Mouse (Mus musculus): Measurements from ENCODE around the gene Hdac5. TPM values are rescaled to one million over a fixed set of nuclear protein-coding genes. Genes with fewer than 3 reads are reported as not detected.

The Hdac5 gene
- total RNA-seq (2021), result 100 to 1,000 TPM; 270 to 275 TPM

DNA sequence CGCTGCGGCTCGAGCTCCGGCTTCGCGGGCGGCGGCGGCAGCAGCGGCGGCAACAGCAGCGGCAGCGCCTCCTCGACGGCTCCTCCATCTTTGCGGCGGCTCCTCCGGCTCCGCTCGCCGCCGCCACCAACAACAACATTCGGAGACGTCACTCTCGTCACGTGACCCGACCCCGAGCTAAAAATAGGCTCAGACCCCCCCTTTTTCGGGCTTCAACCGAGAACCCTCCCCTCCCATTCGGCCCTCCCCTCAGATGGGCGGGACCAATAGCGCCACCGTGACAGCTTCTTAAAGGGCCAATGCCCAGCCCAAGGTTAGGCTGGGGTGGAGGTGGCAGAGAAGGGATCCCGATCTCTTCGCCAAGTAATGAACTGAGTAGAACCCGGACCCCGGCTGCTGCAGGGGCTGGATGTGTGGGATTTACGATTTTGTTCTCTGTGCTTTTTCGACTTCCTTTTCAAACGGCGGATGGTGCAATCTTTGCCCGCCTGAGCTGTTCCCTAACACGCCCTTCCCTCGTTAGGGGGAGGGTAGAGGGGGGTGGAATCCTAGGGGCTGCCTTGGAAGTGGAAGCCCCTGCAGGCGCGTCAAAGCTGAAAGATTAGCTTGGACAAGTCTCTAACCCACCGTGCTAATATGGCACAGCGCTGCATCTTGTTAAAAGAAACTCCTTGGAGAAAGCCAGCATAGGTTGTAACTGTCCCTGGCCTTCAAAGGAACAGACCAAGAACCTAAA, at the start of gene Hdac5:
TSS of gene Hdac5 (minus strand) at position 161 of the 736 bp plus-strand sequence.
- DNase-seq (ENCODE audit: low spot score in 2 of 2), result peak; percentile 95 to 96
- intact Hi-C loops (cut with DNase I), result loop anchor here (1.0 to 2.0 kb wide), 2 partner anchors 13 to 15 kb away; no protein-coding TSS in a partner anchor

DNA sequence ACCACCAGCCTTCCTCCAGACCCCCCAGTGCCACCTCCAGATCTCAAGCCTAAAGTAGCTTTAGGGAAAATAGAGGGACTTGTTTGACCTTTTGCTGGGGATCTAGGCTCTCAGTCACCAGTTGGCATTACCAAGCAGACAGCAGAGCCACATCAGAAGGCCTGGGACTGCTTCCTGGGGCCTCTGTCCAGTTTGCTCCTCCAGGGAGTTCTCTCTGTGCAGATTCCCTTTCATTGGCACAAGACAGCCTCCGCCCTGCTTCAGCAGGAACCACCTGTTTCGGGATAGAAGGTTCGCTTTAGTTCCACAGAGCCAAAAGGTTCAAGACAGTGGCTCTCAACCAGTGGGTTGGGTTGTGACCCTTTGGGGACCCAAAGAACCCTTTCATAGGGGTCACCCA, 49.6 kb upstream of the Hdac5 start:
- intact Hi-C loops (cut with DNase I), result no loop called here
- no peak for DNase-seq (ENCODE audit: low spot score in 2 of 2)

DNA sequence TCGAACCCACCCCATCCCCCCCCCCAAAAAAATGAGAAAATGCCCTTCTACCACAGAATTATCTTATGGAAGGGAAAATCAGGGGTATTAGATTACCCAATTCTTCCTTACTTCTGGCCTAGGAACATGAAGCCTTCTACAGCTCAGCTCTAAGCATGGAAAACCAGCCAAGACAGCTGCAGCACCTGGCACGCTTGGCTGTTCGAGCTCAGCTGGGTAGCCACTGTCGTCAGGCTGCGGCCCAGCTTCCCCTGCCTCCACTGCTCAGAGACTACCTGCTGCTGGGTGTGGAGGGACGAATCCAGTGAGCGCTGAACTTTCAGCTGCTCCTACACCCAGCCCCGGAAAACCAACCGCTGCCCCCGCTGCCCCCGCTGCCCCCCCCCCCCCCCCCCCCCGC, 47.8 kb upstream of the Hdac5 start:
- intact Hi-C loops (cut with DNase I), result no loop called here
- DNase-seq (ENCODE audit: low spot score in 2 of 2), result no peak

DNA sequence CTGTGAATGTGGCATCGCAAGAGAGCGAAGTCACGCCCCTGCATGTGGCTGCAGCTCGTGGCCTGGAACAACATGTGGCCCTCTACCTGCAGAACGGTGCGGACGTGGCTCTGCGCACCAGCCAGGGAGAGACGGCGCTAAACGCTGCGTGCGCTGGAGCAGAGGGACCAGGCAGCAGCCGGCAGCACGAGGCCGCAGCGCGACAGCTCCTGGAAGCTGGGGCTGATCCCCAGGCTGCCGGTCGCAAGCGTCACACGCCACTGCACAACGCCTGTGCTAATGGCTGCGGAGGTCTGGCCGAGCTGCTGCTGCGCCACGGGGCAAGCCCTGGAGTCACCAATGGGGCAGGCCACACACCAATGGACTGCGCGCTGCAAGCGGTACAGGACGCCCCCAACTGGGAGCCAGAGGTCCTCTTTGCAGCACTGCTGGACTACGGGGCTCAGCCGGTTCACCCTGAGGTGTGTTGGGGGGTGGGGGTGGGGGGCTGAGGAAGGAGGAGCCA, 46.5 kb upstream of the Hdac5 start:
- DNase-seq (ENCODE audit: low spot score in 2 of 2), result peak; percentile 24 to 34
- intact Hi-C loops (cut with DNase I), result no loop called here

DNA sequence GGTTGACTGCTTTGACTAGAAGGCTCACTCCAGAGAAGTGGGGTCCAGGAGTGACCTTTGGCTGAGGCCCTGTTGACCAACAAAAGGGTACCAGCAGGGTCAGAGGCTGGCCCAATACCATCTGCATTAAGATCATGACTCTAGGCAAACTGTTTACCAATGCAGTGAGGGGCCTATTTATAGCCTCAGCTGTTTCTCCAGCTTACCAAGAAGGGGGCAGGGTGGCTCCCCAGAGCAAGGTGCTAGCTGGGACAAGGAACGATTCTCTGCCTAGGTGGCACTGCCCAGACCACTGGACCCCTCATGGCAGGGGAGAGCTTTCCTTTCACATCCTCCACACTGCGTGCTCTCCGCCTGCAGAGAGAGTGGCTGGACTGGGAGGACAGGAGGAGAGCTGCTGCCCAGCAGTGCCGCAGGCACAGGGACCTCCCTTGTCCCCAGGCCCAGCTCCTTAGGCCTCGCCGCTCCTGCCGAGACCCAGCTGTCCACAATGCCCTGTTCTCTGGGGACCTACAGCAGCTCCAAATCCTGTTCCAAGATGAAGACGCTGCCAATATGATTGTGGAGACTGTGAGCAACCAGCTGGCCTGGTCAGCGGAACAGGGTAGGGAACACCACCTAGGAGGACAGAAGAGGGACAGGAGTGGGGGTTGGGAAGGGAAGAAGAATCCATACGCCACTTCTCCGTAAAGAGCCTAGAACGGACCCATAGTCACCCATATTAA, 38.7 kb upstream of the Hdac5 start, which contains the start of gene Asb16:
TSS of gene Asb16 (plus strand) at position 224 of the 725 bp plus-strand sequence.
- intact Hi-C loops (cut with DNase I), result loop anchor here (5.0 kb wide), 1 partner anchor 111 kb away; the partner anchor contains the start of gene Tmem101
- no peak for DNase-seq (ENCODE audit: low spot score in 2 of 2)

DNA sequence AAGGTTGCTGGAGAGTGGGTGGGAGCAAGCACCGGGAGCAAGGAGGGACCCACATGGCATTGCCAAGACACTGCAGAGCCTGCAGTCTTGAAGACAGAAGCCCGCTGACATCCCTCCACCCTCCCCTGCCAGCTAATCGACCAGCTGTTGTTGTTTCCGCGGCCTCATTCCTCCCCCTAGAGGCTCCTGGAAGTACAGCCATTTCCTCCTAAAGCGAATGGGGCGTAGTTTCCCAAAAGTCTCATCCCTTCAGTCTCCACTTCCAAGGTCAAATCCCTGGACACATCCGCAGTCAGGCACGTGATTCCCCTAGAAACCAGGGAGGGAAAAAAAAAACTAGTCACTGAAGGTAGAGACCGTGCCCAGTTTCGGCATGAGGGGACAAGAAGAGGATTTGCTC, 37.5 kb upstream of the Hdac5 start:
- intact Hi-C loops (cut with DNase I), result loop anchor here (5.0 kb wide), 1 partner anchor 110 kb away; the partner anchor contains the start of gene Tmem101
- peak; percentile 54 to 64 for DNase-seq (ENCODE audit: low spot score in 2 of 2)

DNA sequence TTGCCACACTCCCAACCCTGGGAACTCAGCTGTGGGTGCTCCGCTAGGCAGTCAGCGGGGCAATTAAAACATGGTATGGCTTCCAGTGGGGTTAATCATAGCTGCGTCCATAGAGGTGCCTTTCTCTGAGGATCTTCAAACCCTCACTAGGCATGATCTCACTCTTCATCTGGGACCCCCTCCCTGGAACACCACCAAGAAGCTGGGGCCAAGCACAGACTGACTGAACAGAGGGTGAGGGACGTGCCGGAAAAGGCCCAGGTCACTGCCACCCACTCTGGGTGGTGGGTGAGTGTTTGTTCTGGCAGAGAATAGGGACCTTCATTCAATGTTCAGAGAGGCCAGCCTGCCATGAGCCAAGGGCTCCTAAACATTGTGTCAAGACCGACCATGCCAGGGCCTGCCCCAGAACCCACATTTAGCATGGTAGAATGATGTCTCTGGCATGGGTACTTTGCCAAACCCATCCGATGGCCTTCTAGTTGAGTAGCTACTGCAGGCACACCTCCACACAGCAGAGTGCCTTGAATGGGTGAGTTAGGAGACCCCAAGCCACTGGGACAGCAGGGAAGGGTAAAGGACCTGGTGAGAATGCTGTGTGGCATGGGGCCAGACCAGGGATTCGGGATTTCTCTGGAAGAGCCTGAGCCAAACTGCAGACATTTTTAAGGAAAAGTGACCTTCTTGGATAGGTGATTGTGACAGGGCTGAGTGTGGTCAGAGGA, 36.8 kb upstream of the Hdac5 start:
- DNase-seq (ENCODE audit: low spot score in 2 of 2), result no peak
- intact Hi-C loops (cut with DNase I), result loop anchor here (5.0 kb wide), 1 partner anchor 109 kb away; the partner anchor contains the start of gene Tmem101

DNA sequence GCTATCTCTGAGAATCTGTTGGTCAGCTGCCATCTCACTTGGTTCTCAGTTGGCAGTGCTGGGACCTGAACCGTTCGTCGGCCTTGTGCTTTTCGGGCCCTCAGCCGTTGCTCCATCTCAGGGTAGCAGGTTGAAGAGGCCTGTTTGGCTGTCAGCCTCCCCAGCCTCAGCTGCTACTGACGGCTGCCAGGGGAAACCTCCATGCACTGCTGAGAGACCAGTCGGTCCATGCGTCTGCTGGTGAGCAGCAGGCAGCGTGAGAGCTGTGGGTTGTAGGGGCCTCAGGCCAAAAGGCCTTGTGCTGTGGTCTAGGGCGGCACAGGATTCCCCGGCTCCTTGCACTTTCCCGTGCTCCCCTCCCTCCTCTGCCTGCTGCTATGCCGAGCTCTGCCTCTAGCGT, 35.9 kb upstream of the Hdac5 start:
- intact Hi-C loops (cut with DNase I), result loop anchor here (5.0 kb wide), 1 partner anchor 109 kb away; the partner anchor contains the start of gene Tmem101
- DNase-seq (ENCODE audit: low spot score in 2 of 2), result no peak

DNA sequence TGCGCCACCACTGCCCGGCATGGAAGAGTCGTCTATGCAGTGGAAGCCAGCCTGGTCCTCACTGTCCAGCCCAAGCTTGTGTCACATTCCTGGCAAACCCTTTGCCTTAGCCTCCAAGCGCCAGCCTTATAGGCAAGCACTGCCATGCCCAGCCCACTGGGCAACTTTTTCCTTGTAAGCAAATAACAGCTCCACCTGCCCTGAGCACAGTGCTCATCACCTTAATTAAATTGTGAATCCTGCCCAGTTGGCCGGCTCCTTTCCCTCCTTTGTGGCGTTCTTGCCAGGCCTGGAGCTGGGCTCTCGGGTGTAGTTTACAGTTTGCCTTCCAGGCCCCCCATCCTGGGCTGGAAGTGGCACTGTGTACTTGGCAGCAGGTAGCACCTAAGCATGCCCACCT, 33.2 kb upstream of the Hdac5 start:
- intact Hi-C loops (cut with DNase I), result no loop called here
- no peak for DNase-seq (ENCODE audit: low spot score in 2 of 2)

DNA sequence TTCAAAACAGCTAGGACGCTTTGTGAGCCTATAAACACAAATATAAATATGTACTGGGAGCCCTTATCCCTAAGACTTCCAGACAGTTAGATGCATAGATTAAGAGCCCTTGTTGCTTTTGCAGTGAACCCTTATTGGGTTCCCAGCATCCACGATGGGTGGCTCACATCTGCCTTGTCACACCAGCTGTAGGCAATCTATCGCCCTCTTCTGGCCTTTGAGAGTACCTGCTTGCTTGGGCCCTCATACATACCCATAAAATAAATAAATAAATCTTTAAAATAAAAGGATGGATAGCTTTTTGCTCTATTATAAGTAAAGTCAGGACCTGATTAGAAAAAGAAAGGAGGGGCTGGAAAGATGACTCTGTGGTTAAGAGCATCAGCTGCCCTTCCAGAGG, 28.6 kb upstream of the Hdac5 start:
- DNase-seq (ENCODE audit: low spot score in 2 of 2), result no peak
- intact Hi-C loops (cut with DNase I), result no loop called here

DNA sequence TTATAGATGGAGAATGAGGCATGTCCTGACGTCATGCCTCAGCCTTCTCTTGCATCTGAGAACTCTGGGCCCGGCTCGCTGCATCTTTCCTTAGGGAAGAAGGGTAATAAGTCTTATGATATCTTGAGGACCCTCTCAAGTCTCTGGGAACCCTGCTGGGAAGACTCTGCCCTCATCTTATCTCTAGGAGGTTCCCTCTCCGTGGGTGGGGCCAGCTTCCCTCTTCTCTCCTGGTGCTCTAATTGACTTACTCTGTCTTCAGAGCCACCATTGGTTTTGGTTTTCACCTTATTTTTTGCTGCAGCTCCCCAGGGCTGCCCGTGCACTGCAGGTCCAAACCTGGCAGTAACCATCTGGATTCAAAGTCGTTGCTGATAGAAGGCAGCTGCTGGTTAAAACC, 28.1 kb upstream of the Hdac5 start:
- intact Hi-C loops (cut with DNase I), result no loop called here
- no peak for DNase-seq (ENCODE audit: low spot score in 2 of 2)

DNA sequence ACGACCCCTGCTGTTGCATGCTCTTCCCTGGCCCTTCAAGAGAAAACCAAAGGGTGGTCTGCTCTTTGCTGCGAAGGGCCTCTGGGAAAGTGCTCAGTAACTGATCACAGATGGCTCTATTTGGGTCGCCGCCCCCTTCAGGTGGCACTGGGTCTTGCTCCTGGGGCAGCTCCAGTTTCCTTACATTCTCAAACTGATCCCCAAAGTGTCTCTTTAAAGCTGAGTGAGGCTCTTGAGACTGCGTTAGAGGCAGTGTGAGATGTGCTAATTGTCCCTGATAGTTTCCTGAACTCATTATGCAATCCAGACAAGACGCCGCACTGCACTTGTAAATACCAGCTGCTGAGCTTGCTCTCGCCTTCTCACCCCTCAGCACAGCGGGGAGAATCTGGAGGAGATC, 27.5 kb upstream of the Hdac5 start:
- intact Hi-C loops (cut with DNase I), result no loop called here

DNA sequence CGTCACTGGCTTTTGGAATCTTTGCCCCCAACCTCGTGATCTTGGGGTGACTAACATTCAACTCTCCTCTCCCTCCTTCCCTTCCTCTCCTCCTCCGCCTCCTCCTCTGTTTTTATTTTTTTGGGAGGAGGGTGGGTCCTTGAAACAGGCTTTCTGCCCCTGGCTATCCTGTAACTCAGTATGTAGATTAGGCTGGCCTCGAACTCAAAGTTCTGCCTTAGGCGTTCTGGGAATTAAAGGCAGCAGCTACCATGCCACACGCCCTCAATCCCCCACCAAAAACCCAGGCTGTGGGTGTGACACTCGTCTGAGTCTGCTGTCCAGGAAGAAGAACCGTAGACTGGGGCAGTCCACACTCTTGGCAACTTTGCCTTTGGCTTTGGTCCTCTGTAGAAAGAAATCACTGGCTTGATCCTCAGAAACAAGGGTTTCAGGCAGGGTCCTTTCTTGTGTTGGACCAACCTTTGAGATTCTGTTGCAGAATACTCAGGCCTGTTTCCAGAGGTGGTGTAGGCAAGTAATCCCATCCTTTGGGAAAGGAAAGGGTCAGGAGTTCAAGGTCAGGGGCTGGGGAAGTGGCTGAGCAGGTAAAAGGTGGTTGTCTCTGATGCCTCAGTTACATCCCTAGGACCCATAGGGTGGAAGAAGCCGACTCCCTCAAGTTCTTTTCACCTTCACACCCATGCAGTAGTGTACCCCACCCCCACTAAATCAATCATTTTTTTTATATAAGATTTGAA, 19.6 kb upstream of the Hdac5 start:
- DNase-seq (ENCODE audit: low spot score in 2 of 2), result no peak
- intact Hi-C loops (cut with DNase I), result no loop called here

More for the DNA sequence above, 27.5 kb upstream of the Hdac5 start:
- no peak for DNase-seq (ENCODE audit: low spot score in 2 of 2)

DNA sequence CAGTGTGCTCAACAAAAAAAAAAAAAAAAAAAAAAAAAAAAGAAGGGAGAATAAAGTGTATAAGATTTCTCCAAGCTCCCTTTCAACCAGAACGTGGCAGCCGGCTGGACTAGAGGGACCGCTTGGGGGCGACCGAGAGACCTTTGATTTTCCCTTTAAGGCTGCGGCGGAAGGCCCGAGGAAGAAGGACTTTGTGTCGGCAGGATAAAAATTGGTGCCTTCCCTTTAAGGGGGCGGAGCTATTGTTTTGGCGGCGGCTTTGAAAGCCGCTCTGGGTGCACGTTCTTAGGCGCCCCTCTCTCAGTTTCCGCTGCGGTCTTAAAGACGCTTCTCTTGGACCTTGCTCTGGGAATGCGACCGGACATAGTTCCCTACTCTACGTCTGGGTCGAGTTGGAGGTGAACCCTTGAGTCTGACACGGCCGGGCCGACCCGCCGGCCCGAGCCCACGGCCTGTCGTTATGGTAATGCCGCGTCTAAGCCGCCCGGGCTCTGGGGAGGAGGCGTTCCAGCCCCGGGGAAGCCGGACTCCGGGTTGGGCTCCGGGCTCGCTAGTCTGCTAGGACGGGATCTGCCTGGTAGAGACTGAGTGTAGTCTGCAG, 18.8 kb upstream of the Hdac5 start, which contains the start of gene BC030867:
TSS of gene BC030867 (plus strand) at position 253 of the 601 bp plus-strand sequence.
- intact Hi-C loops (cut with DNase I), result no loop called here
- peak; percentile 86 to 90 for DNase-seq (ENCODE audit: low spot score in 2 of 2)

DNA sequence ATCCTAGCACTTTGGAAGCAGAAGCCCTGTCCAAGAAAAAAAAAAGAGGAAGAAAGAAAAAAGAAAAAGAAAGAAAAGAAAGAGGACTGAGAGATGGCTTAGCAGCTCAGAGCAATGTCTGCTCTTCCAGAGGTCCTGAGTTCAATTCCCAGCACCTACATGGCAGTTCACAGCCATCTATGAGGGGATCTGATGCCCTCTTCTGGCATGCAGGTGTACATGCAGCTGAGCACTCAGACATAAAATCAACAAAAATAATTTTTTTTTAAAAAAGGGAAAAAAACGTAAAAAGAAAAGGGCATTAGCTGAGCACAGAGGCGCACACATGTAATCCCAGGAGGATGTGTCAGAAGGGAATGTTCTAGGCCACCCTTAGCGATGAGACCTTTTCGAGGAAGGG, 16.9 kb upstream of the Hdac5 start:
- no peak for DNase-seq (ENCODE audit: low spot score in 2 of 2)
- intact Hi-C loops (cut with DNase I), result no loop called here

DNA sequence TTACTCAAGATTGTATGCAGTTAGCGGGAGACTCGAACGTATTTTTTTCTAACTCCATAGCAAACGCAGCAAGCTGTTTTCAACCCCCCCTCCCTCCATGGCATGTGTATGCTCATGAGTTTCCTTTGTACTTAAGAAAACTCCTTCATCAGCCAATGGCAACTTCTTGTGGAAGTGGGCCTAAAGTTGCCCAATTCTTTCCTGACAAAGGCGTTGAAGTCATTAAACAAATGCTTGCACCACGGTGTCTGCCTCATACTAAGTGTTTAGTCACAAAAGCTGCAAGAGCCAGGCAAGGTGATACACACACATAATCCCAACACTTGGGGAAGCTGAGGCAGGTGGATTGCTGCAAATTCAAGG, 16.3 kb upstream of the Hdac5 start:
- DNase-seq (ENCODE audit: low spot score in 2 of 2), result no peak
- intact Hi-C loops (cut with DNase I), result no loop called here

DNA sequence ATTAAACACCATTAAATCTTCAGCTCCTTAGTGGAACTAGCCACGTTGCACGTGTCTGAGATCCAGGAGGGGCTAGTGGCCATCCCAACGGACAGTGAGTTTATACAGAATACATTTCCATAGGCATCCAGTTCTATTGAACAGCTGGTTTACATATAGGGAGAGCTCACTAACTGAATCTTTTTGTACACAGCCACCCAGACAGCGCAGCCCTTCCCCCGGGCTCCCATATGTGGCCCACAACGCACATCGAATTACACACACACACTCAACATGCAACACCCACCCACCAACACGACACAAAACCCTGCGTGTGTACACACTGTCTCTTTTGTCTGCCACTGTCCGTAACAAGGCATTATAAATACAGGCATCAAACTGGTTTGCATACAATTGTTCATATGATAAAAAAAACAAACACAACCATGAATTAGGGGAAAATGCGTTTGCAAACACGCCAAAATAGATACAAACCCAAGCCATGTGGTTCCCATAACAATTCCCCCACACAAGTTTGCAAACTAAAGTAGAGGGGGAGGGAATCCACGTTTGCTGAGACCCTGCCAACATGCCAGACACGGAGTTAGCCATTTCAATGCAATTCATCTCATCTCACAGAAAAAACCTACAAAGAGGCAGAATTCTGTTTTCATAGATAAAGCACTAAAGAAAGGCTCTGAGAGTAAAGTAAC, 15.8 kb upstream of the Hdac5 start:
- no peak for DNase-seq (ENCODE audit: low spot score in 2 of 2)
- intact Hi-C loops (cut with DNase I), result loop anchor here (1.0 kb wide), 1 partner anchor 15 kb away; the partner anchor contains the start of gene Hdac5

DNA sequence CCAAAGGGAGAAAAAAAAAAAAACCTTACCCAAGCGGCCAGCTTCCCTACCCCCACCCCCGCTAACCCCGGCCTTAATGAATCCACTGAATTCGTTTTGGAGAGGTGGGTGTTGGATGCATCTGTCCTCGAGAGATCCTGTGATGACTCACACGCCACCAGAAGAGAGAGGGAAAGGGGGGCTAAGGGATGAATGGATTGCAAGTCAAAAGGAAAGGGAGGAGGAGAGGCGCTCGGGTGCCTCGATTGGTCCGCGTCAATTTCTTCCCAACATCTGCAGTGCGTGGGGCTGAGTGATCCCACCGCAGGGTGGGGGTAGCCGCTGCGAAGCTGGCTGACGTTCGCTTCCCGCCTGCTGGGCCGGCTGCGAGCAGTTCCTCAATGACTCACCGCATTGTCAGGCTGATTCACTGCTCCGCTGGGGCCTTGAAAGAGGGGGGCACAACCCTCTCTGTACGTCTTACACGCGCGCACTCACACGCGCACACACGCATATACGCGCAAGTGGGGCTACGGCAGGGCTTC, 15.0 kb upstream of the Hdac5 start:
- intact Hi-C loops (cut with DNase I), result loop anchor here (1.0 to 5.0 kb wide), 2 partner anchors 15 to 43 kb away; partner anchors contain the start of gene Hdac5
- peak; percentile 84 to 87 for DNase-seq (ENCODE audit: low spot score in 2 of 2)
